Mouse (Mus musculus) cerebellum, adult 18-20 months (tissue): ENCODE data around the gene Trim46.
"Not testable (repeated sequence)": the region's sequence is repeated elsewhere in the genome, so short reads cannot be mapped to it uniquely, and the experiment has no call there.

ENCODE experiments used
- DNase-seq, 2 experiments: peaks; one replicate each; pipeline ENCODE4 v3.0.0; 2021

Gene Trim46

GRCm38 (mm10) chr3:89231772-89232275 lies 14.3 kb downstream of the Trim46 start:
- DNase-seq = no peak

GRCm38 (mm10) chr3:89231345-89231744 lies 14.8 kb downstream of the Trim46 start:
- no peak for DNase-seq

GRCm38 (mm10) chr3:89230561-89230960 lies 15.5 kb downstream of the Trim46 start:
- DNase-seq = no peak

- no peak for DNase-seq
These were observed 16.8 kb downstream of the Trim46 start for GRCm38 (mm10) chr3:89229276-89229675.

- no peak for DNase-seq
These were observed 17.3 kb downstream of the Trim46 start, which contains the start of gene Muc1 for GRCm38 (mm10) chr3:89228836-89229235. Gene Muc1, plus strand, starts transcription at chr3:89229057.

GRCm38 (mm10) chr3:89228180-89228549 lies 17.9 kb downstream of the Trim46 start:
- DNase-seq = peak; percentile 86 to 89

- peak; percentile 39 to 48 for DNase-seq
These were observed 18.6 kb downstream of the Trim46 start for GRCm38 (mm10) chr3:89227307-89228179.

GRCm38 (mm10) chr3:89226900-89227299 lies 19.2 kb downstream of the Trim46 start, which contains the start of gene Mtx1:
Gene Mtx1, minus strand, starts transcription at chr3:89227088.
- no peak for DNase-seq

- no peak for DNase-seq
These were observed 19.7 kb downstream of the Trim46 start for GRCm38 (mm10) chr3:89226361-89226760.

GRCm38 (mm10) chr3:89225918-89226317 lies 20.2 kb downstream of the Trim46 start:
- no peak for DNase-seq

- DNase-seq = no peak
These were observed 20.7 kb downstream of the Trim46 start for GRCm38 (mm10) chr3:89225321-89225815.

- no peak for DNase-seq
These were observed 21.3 kb downstream of the Trim46 start for GRCm38 (mm10) chr3:89224796-89225195.

GRCm38 (mm10) chr3:89221167-89221566 lies 24.9 kb downstream of the Trim46 start:
- DNase-seq = no peak

- DNase-seq = no peak
These were observed 26.6 kb downstream of the Trim46 start for GRCm38 (mm10) chr3:89219546-89219945.

- DNase-seq = no peak
These were observed 27.8 kb downstream of the Trim46 start for GRCm38 (mm10) chr3:89218271-89218670.

GRCm38 (mm10) chr3:89216407-89216806 lies 29.7 kb downstream of the Trim46 start:
- not testable (repeated sequence) for DNase-seq

GRCm38 (mm10) chr3:89215853-89216252 lies 30.3 kb downstream of the Trim46 start:
- DNase-seq = peak; percentile 89 to 90

GRCm38 (mm10) chr3:89214681-89215411 lies 31.3 kb downstream of the Trim46 start, which contains the start of gene Thbs3:
Gene Thbs3, plus strand, starts transcription at chr3:89215180.
- no peak for DNase-seq

GRCm38 (mm10) chr3:89213803-89214530 lies 32.1 kb downstream of the Trim46 start:
- DNase-seq = peak; percentile 91 to 94

GRCm38 (mm10) chr3:89210731-89211130 lies 35.4 kb downstream of the Trim46 start:
- peak in 1 of 2 experiments; percentile 12 for DNase-seq

- DNase-seq = peak in 1 of 2 experiments; percentile 2
These were observed 35.9 kb downstream of the Trim46 start for GRCm38 (mm10) chr3:89210162-89210561.

GRCm38 (mm10) chr3:89209731-89210130 lies 36.4 kb downstream of the Trim46 start:
- DNase-seq = no peak

- no peak for DNase-seq
These were observed 37.4 kb downstream of the Trim46 start for GRCm38 (mm10) chr3:89208736-89209135.
